Mouse (Mus musculus) brain, embryonic 14.5 days (tissue): ENCODE measurements around the gene Flrt1. TPM values are rescaled to one million over a fixed set of nuclear protein-coding genes. Genes with fewer than 3 reads are reported as not detected.

Experiments used
- DNase-seq: peaks from one replicate; pipeline ENCODE4 v3.0.0-alpha.2; 2011; ENCODE audit warnings: low read depth
- CTCF ChIP-seq: fragments of 200-500 bp; IDR thresholded peaks from 2 replicates; pipeline ENCODE4 v1.5.1; 2012; ENCODE audit warnings: inconsistent platforms, mild to moderate bottlenecking, moderate library complexity, borderline replicate concordance; ENCODE audit not compliant: insufficient read depth, insufficient read length; ENCODE audit errors: extremely low read depth
- POLR2A ChIP-seq: fragments of 200-500 bp; IDR thresholded peaks from 2 replicates; pipeline ENCODE4 v1.6.1; 2012; ENCODE audit warnings: mild to moderate bottlenecking, inconsistent platforms, borderline replicate concordance; ENCODE audit not compliant: poor library complexity, insufficient read depth, insufficient read length, severe bottlenecking; ENCODE audit errors: extremely low read depth
- polyA plus RNA-seq: library from polyadenylated mRNA; depleted of rRNA; stranded (reverse); fragments of >200 nt; gene quantifications from 2 replicates; pipeline ENCODE4 v1.2.3, GENCODE M21; 2012

Flrt1 gene
- polyA plus RNA-seq, 1 experiment, result 4.3 TPM

DNA sequence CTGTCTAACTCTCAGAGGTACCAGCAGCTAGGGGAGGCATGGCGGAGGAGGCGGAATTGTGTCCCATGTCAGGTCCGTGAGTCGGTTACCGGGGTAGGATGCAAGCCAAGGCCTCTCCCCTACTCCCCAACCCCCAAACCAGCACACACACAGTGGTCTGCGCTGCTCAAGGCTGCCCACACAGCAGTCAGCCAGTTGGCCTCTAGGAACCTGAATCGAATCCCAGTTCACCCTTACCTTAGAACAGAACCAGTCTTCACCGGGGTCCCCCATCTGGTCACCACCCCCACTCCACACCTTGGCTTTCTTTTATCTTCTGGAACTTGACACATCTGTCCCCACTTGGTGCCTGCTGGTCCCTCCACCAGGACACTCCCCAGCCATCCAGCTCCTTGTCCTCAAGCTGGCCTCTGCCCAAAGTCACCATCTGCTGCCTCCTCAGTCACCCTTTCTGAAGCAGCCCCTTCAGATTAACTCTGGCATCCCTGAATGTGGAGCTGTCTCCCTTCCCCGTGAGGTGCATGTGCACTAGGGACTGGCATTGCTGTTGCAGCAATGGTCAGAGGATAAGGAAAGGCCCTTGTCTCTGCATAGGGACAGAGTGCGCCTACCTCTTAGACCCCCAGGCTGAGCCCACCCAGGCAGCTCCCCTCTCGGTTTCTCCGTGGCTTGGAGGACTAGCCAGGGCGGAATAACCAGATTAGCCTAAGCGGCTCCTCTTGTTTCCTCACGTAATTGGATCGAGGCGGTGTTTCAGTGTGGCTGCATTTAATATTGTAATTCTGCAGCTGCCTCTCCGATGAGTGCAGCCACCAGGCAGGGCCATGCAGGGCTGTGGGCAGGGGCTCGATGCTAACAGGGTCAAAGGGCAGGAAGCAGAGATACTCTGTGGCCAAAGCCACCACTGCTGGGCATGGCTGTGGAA is 23.3 kb upstream of the Flrt1 start:
- peak; percentile 80 for DNase-seq
- TF ChIP-seq CTCF (no peak), POLR2A (no peak)

DNA sequence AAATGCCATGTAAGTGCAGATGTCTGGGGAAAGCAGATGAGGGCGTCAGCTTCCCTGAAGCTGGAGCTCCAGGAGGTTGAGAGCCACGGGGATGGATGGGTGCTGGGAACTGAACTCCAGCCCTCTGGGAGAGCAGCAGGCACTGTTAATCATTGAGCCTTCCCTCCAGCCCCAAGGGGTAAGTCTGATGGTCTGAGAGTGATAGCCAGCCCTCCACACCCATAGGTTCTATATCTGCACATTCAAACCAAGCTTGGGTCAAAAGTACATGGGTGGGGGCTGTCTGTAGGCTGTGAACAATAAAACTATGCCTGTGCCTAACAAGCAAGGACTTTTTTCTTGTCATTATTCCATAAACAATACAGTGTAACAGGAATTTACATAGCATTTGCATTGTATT is 21.4 kb upstream of the Flrt1 start:
- TF ChIP-seq POLR2A (no peak), CTCF (no peak)
- no peak for DNase-seq

DNA sequence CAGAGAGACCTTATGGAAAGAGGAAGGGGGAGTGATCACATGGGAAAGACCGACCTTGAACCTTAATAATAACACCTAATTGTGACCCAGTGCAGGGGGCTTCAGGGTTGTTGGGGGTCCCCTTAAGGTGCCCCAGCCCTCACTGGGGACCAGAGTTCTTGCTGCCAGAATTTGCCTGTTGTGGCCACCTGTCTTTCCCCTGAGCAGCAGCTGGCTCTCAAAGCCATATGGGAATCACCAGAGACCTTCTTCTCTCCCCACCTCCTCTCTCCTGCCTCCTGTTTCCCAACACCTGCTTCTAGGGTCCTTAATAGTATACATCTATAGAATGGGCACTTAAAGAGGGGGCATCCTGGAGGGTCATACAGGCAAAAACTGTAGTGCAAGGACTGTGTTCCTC is 20.7 kb upstream of the Flrt1 start:
- TF ChIP-seq POLR2A, result no peak
- TF ChIP-seq CTCF, result no peak

GRCm38 (mm10) chr19:7125526-7126156 is 20.1 kb upstream of the Flrt1 start:
- TF ChIP-seq CTCF (no peak), POLR2A (no peak)
- DNase-seq, result no peak

More for the DNA sequence above, 20.7 kb upstream of the Flrt1 start:
- no peak for DNase-seq

- TF ChIP-seq CTCF (no peak), POLR2A (no peak)
Observed at GRCm38 (mm10) chr19:7122698-7123306, 17.3 kb upstream of the Flrt1 start.

DNA sequence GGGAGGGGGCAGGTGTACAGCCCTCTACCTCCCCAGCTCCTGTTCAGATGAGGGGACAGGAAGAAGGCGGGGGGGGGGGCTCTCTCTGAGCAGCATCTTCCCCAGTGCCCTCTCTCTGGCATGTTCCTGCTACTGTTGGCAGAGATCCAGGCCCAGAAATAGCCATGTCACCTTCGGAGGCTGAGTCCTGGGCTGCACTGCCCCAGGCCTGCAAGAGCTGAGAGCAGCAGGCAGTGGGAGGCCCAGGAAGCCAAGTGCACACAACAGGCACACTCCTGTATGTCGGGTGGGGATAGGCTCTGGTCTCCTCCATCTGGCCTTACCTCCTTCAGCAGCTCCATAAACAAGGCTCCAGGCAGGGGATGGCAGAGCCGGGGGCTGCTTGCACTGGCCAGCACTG is 16.7 kb upstream of the Flrt1 start:
- TF ChIP-seq POLR2A (no peak), CTCF (no peak)
- peak; percentile 64 for DNase-seq

More at GRCm38 (mm10) chr19:7122698-7123306, 17.3 kb upstream of the Flrt1 start:
- peak; percentile 68 for DNase-seq

GRCm38 (mm10) chr19:7121252-7121651 is 15.7 kb upstream of the Flrt1 start:
- TF ChIP-seq CTCF (no peak), POLR2A (no peak)
- DNase-seq, result no peak

DNA sequence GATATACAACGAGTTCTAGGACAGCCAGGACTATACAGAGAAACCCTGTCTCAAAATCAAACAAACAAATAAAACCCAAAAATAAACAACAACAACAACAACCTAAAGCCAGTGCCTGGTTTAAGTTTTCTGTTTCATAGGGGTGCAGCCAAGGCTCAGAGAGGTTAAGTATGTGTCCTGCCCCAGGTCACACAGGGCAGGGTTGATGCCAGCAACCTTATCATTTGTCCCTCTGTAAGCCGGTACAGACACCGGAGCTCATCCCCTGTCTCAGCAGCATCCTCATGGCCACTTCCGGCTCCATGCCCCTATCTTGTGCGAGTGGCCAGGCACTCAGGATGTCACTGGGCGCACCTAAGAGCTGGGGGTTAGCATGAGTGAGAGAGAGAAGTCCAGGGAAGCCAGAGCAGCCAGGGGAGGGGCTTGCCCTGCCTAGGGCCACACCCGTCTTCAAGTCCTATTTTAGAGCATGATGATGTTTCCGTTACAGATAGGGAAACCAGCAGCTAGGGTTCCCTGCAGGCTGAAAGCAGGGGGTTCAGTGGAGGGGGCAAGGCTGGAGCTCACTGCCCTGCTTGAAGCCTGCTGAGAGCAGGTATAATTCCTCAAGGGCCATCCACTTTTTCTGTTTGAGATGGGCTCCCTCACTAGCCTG is 12.3 kb upstream of the Flrt1 start:
- no peak for DNase-seq
- TF ChIP-seq CTCF (no peak), POLR2A (no peak)

GRCm38 (mm10) chr19:7117141-7117540 is 11.6 kb upstream of the Flrt1 start:
- no peak for TF ChIP-seq POLR2A
- no peak for TF ChIP-seq CTCF
- no peak for DNase-seq

GRCm38 (mm10) chr19:7116038-7116731 is 10.7 kb upstream of the Flrt1 start:
- TF ChIP-seq POLR2A, result no peak
- no peak for TF ChIP-seq CTCF

DNA sequence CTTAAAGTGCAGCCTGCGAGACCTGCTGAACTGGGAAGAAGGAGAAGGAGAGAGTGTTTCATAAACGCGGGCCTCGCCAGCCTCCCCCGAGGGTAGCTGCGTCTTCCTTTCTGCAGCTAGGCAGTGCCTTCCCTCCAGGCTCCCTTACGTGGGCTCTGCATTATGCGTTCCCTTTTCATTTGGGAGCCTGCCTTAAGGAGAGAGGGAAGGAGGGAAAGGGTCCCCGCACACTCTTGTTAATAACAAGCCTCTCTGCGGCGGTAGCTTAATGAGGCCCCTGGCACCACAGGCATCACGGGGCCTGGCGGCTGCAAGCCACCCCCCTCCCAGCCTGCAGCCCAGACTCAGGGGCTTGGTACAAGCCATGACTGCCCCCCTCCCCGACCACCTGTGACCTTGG is 8.0 kb upstream of the Flrt1 start:
- TF ChIP-seq POLR2A, result no peak
- no peak for TF ChIP-seq CTCF
- peak; percentile 84 for DNase-seq

More at GRCm38 (mm10) chr19:7116038-7116731, 10.7 kb upstream of the Flrt1 start:
- no peak for DNase-seq

DNA sequence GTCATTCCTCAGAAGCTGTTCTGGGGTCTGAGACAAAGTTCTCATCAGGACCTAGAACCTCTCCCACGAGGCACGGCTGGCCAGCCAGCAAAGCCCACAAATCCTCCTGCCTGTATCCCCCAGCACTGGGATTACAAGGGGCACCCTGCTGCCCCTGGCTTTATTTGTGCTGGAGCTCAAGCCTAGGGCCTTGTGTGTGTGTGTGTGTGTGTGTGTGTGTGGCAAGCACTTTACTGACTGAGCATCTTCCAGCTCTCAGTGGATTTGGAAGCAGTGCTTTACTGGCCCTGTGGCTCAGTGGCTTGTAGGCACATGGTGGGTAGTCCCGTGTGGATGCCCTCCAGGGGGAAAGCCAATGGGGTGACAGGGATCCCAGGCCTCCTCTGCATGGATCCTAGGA is 7.1 kb upstream of the Flrt1 start:
- TF ChIP-seq POLR2A (no peak), CTCF (no peak)
- DNase-seq, result no peak
